Mouse (Mus musculus): ENCODE measurements around the gene Olfr1252.

Gene Olfr1252

DNA sequence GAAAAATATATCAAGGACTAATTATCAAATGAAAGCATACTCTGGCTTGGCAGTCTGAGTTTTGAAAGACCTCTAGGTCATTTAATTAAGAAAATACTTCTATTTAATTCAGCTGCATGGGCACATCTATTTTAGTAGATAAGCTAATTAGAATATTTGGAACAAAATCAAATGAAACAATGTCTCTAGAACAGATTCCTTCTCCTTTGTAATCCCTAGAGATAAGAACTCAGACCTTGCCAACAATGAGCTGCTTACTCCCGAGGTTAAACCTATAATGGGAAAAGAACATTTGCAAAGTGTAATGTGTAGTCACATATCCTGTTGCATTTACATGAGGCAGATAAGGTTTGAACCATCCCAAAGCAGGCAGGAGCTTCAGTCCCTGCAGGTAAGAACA is at the start of gene Olfr1252:
Gene Olfr1252 (minus strand): TSS at position 101 of the 400 bp plus-strand sequence.
- no peak for DNase-seq

- no peak for DNase-seq
These were observed 32.2 kb upstream of the Olfr1252 start, which contains the start of gene Olfr1253 for GRCm38 (mm10) chr2:89756990-89757389. Gene Olfr1253, minus strand, starts transcription at chr2:89757090.

GRCm38 (mm10) chr2:89691980-89692379 is 32.8 kb downstream of the Olfr1252 start:
- no peak for DNase-seq

DNA sequence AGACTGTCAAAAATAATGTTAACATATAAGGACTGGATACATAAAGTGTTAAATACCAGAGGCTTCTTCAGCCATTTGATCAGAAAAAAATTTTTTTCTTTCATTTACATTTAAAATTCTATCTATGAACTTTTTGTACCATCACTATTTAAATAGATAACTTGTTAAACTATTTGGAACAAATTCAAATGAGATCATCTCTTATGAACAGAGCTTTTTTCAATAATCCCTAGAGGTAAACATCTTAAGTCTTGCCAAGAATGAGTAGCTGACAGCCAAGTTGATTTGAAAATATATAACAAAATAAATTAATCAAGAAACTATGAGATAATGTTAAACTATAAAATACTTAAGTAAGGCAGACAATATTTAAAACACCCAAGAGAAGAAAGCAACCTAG is 53.0 kb downstream of the Olfr1252 start, which contains the start of gene Olfr1251:
Gene Olfr1251 (minus strand): TSS at position 101 of the 400 bp plus-strand sequence.
- no peak for DNase-seq

All from cerebellum, adult 11-12 months (tissue).